Mouse (Mus musculus) MEL (cell line): ENCODE measurements around the gene Pgpep1. TPM values are rescaled to one million over a fixed set of nuclear protein-coding genes. Genes with fewer than 3 reads are reported as not detected.

Experiments used
- DNase-seq: peaks from one replicate; pipeline ENCODE4 v3.0.0; 2011; ENCODE audit warnings: low read depth, low spot score
- H3K27ac ChIP-seq: 2 replicates; pipeline ENCODE4 v1.5.1; 2012; ENCODE audit warnings: low read depth, mild to moderate bottlenecking, control low read depth, low read length, moderate library complexity; ENCODE audit not compliant: control insufficient read depth
- H3K27me3 ChIP-seq, 2 experiments: fragments of 150-350 bp in 1 of 2; sonication (generic) in 1 of 2; 2 replicates each; pipeline ENCODE4 v1.6.1; 2012; ENCODE audit warnings: low read length in 2 of 2, mild to moderate bottlenecking in 2 of 2, improper control_type of control experiment in 1 of 2, moderate library complexity in 1 of 2; ENCODE audit not compliant: insufficient read depth in 2 of 2, control insufficient read depth in 1 of 2
- H3K36me3 ChIP-seq, 2 experiments: 2 replicates each; pipeline ENCODE4 v1.6.1; 2012 to 2014; ENCODE audit warnings: low read length in 2 of 2, improper control_type of control experiment in 1 of 2, inconsistent platforms in 1 of 2, mild to moderate bottlenecking in 1 of 2; ENCODE audit not compliant: insufficient read depth in 2 of 2, control insufficient read depth in 1 of 2
- H3K4me1 ChIP-seq, 2 experiments: fragments of 150-350 bp in 1 of 2; sonication (generic) in 1 of 2; 2 replicates each; pipeline ENCODE4 v1.6.1; 2012; ENCODE audit warnings: low read length in 2 of 2, improper control_type of control experiment in 1 of 2, mild to moderate bottlenecking in 1 of 2; ENCODE audit not compliant: insufficient read depth in 2 of 2, control insufficient read depth in 1 of 2
- H3K4me3 ChIP-seq, 2 experiments: fragments of 150-350 bp in 1 of 2; sonication (generic) in 1 of 2; 2 replicates each; pipeline ENCODE4 v1.5.1; 2012; ENCODE audit warnings: low read depth in 2 of 2, low read length in 2 of 2, mild to moderate bottlenecking in 2 of 2, moderate library complexity in 2 of 2, control low read depth in 1 of 2, improper control_type of control experiment in 1 of 2; ENCODE audit not compliant: control insufficient read depth in 1 of 2, insufficient read depth in 1 of 2
- H3K79me2 ChIP-seq: 2 replicates; pipeline ENCODE4 v1.6.1; 2012; ENCODE audit warnings: mild to moderate bottlenecking, low read length, moderate library complexity; ENCODE audit not compliant: control insufficient read depth, poor library complexity, insufficient read depth
- H3K9ac ChIP-seq: 2 replicates; pipeline ENCODE4 v1.6.1; 2012; ENCODE audit warnings: low read depth, mild to moderate bottlenecking, control low read depth, low read length, moderate library complexity; ENCODE audit not compliant: control insufficient read depth, poor library complexity, severe bottlenecking
- H3K9me3 ChIP-seq: fragments of 150-350 bp; sonication (generic); replicated peaks from 2 replicates; pipeline ENCODE4 v1.6.1; 2012; ENCODE audit warnings: mild to moderate bottlenecking, low read length, improper control_type of control experiment, moderate library complexity; ENCODE audit not compliant: insufficient read depth
- BHLHE40 ChIP-seq: IDR thresholded peaks from 2 replicates; pipeline ENCODE4 v1.6.1; 2012; ENCODE audit warnings: low read depth, mild to moderate bottlenecking, inconsistent platforms, low read length, improper control_type of control experiment, borderline replicate concordance
- CHD1 ChIP-seq: IDR thresholded peaks from 2 replicates; pipeline ENCODE4 v1.6.1; 2012; ENCODE audit warnings: low read depth, mild to moderate bottlenecking, inconsistent platforms, low read length, improper control_type of control experiment
- CTCF ChIP-seq, 3 experiments: IDR thresholded peaks in 2 of 3; conservative IDR thresholded peaks in 1 of 3; 2 replicates each; pipeline ENCODE4 v1.5.1; 2011 to 2012; ENCODE audit warnings: low read length in 3 of 3, low read depth in 2 of 3, mild to moderate bottlenecking in 2 of 3, improper control_type of control experiment in 1 of 3, inconsistent platforms in 1 of 3, mixed read lengths in 1 of 3, moderate library complexity in 1 of 3; ENCODE audit not compliant: control insufficient read depth in 1 of 3, insufficient read depth in 1 of 3, poor library complexity in 1 of 3, severe bottlenecking in 1 of 3
- EP300 ChIP-seq, 2 experiments: IDR thresholded peaks; 2 replicates each; pipeline ENCODE4 v1.6.1; 2011; ENCODE audit warnings: improper control_type of control experiment in 2 of 2, low read length in 2 of 2, low read depth in 1 of 2, mild to moderate bottlenecking in 1 of 2
- GATA1 ChIP-seq: IDR thresholded peaks from 2 replicates; pipeline ENCODE4 v1.6.1; 2011; ENCODE audit warnings: low read depth, low read length, improper control_type of control experiment
- JUND ChIP-seq: IDR thresholded peaks from 2 replicates; pipeline ENCODE4 v1.6.1; 2011; ENCODE audit warnings: low read depth, mild to moderate bottlenecking, improper control_type of control experiment, low read length
- MAFK ChIP-seq: IDR thresholded peaks from 2 replicates; pipeline ENCODE4 v1.6.1; 2011; ENCODE audit warnings: low read depth, mild to moderate bottlenecking, low read length, improper control_type of control experiment, borderline replicate concordance
- MAX ChIP-seq: IDR thresholded peaks from 2 replicates; pipeline ENCODE4 v1.6.1; 2011; ENCODE audit warnings: low read length, improper control_type of control experiment
- MAZ ChIP-seq: IDR thresholded peaks from 2 replicates; pipeline ENCODE4 v1.6.1; 2012; ENCODE audit warnings: low read depth, mild to moderate bottlenecking, inconsistent platforms, low read length, improper control_type of control experiment
- MXI1 ChIP-seq: IDR thresholded peaks from 2 replicates; pipeline ENCODE4 v1.6.1; 2011; ENCODE audit warnings: mild to moderate bottlenecking, low read depth, low read length, improper control_type of control experiment
- MYB ChIP-seq: IDR thresholded peaks from 2 replicates; pipeline ENCODE4 v1.6.1; 2011; ENCODE audit warnings: mild to moderate bottlenecking, low read depth, low read length, improper control_type of control experiment
- MYC ChIP-seq: IDR thresholded peaks from 2 replicates; pipeline ENCODE4 v1.6.1; 2011; ENCODE audit warnings: low read depth, mild to moderate bottlenecking, low read length, improper control_type of control experiment, moderate library complexity
- NELFE ChIP-seq: IDR thresholded peaks from 2 replicates; pipeline ENCODE4 v1.6.1; 2011; ENCODE audit warnings: low read depth, low read length, improper control_type of control experiment
- NRF1 ChIP-seq: IDR thresholded peaks from 2 replicates; pipeline ENCODE4 v1.6.1; 2014; ENCODE audit warnings: low read depth, mild to moderate bottlenecking, inconsistent platforms, low read length, improper control_type of control experiment, moderate library complexity; ENCODE audit not compliant: poor library complexity, insufficient read depth, severe bottlenecking
- POLR2AphosphoS2 ChIP-seq: IDR thresholded peaks from 2 replicates; pipeline ENCODE4 v1.6.1; 2011; ENCODE audit warnings: low read length, improper control_type of control experiment
- POLR2AphosphoS5 ChIP-seq: IDR thresholded peaks from 2 replicates; pipeline ENCODE4 v1.6.1; 2012; ENCODE audit warnings: low read depth, borderline replicate concordance, mild to moderate bottlenecking, inconsistent platforms, low read length, moderate library complexity, mixed read lengths
- RAD21 ChIP-seq: IDR thresholded peaks from 2 replicates; pipeline ENCODE4 v1.6.1; 2011; ENCODE audit warnings: mild to moderate bottlenecking, low read depth, low read length, improper control_type of control experiment
- RCOR1 ChIP-seq: IDR thresholded peaks from 2 replicates; pipeline ENCODE4 v1.6.1; 2012; ENCODE audit warnings: low read depth, mild to moderate bottlenecking, inconsistent platforms, low read length, improper control_type of control experiment
- SIN3A ChIP-seq: IDR thresholded peaks from 2 replicates; pipeline ENCODE4 v1.6.1; 2012; ENCODE audit warnings: low read length, improper control_type of control experiment, inconsistent platforms
- TAL1 ChIP-seq: IDR thresholded peaks from 2 replicates; pipeline ENCODE4 v1.6.1; 2012; ENCODE audit warnings: mild to moderate bottlenecking, inconsistent platforms, low read length, moderate library complexity, mixed read lengths
- TBP ChIP-seq: IDR thresholded peaks from 2 replicates; pipeline ENCODE4 v1.8.0; 2011; ENCODE audit warnings: low read depth, low read length, improper control_type of control experiment
- TCF12 ChIP-seq: IDR thresholded peaks from 2 replicates; pipeline ENCODE4 v1.6.1; 2014; ENCODE audit warnings: low read depth, mild to moderate bottlenecking, inconsistent platforms, low read length, improper control_type of control experiment, moderate library complexity
- UBTF ChIP-seq: IDR thresholded peaks from 2 replicates; pipeline ENCODE4 v1.6.1; 2012; ENCODE audit warnings: low read depth, mild to moderate bottlenecking, inconsistent platforms, low read length, improper control_type of control experiment, moderate library complexity, borderline replicate concordance; ENCODE audit not compliant: insufficient read depth
- USF1 ChIP-seq: IDR thresholded peaks from 2 replicates; pipeline ENCODE4 v1.6.1; 2014; ENCODE audit warnings: low read depth, mild to moderate bottlenecking, inconsistent platforms, low read length, improper control_type of control experiment, moderate library complexity
- USF2 ChIP-seq, 2 experiments: IDR thresholded peaks; 2 replicates each; pipeline ENCODE4 v1.6.1; 2011 to 2012; ENCODE audit warnings: improper control_type of control experiment in 2 of 2, low read length in 2 of 2, borderline replicate concordance in 1 of 2, inconsistent platforms in 1 of 2, low read depth in 1 of 2, mild to moderate bottlenecking in 1 of 2; ENCODE audit not compliant: insufficient read depth in 1 of 2
- ZC3H11A ChIP-seq: IDR thresholded peaks from 2 replicates; pipeline ENCODE4 v1.6.1; 2012; ENCODE audit warnings: low read depth, mild to moderate bottlenecking, inconsistent platforms, low read length, improper control_type of control experiment
- ZKSCAN1 ChIP-seq: IDR thresholded peaks from 2 replicates; pipeline ENCODE4 v1.6.1; 2012; ENCODE audit warnings: low read depth, mild to moderate bottlenecking, inconsistent platforms, low read length, improper control_type of control experiment, moderate library complexity
- ZMIZ1 ChIP-seq: IDR thresholded peaks from 2 replicates; pipeline ENCODE4 v1.6.1; 2012; ENCODE audit warnings: low read depth, mild to moderate bottlenecking, inconsistent platforms, low read length, improper control_type of control experiment, moderate library complexity
- ZNF384 ChIP-seq: IDR thresholded peaks from 2 replicates; pipeline ENCODE4 v1.6.1; 2012; ENCODE audit warnings: low read depth, mild to moderate bottlenecking, inconsistent platforms, low read length, improper control_type of control experiment
- polyA plus RNA-seq, 2 experiments: library from polyadenylated mRNA; stranded (reverse) in 1 of 2; unstranded in 1 of 2; fragments of >175 nt in 1 of 2; fragments of >200 nt in 1 of 2; gene quantifications; 2 replicates each; pipeline versions ENCODE4 v1.2.1 to v1.2.4; 2012; ENCODE audit warnings: low replicate concordance in 2 of 2, low read depth in 1 of 2; ENCODE audit not compliant: insufficient read length in 2 of 2, insufficient read depth in 1 of 2, missing spikeins in 1 of 2
- total RNA-seq: library from RNA; depleted of rRNA; stranded (reverse); fragments of 300-350 nt; gene quantifications from 2 replicates; pipeline ENCODE4 v1.2.3, GENCODE M21; 2012

The Pgpep1 gene
- total and polyA plus RNA-seq, 3 experiments = 12.6 to 19.5 TPM; not detected in 1

DNA sequence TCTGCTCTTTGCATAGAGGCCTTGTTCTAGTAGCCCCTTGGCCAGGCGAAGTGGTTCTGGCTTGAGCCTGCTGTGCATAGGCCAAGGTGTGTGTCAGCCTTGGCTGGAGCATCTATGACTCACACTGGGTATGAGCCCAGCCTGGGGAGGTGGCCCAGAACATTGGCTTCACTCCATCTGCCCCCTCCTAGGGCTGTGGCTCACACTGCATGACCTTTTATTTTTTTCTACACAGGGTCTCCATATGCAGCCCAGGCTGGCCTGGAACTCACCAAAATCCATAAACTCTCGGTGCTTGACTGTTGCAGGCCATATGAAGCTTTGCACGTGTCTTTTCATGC is 42.6 kb upstream of the Pgpep1 start:
- H3K9ac ChIP-seq = no peak overlapping the region
- no peaks in the 10 kb centered on the region for H3K27me3 ChIP-seq
- TF ChIP-seq BHLHE40 (no peak), RAD21 (no peak), CHD1 (no peak), POLR2AphosphoS5 (no peak), NRF1 (no peak), GATA1 (no peak), ZC3H11A (no peak), TAL1 (no peak), ZNF384 (no peak), USF2 (IDR thresholded peaks at IDR 0.05; ENCODE audit: borderline replicate concordance in 1 of 2, insufficient read depth in 1 of 2, low read depth in 1 of 2, low read length in 2 of 2) (no peak), USF1 (no peak), NELFE (no peak), RCOR1 (no peak), ZMIZ1 (no peak), MAFK (no peak), MYC (no peak), ZKSCAN1 (no peak), MAZ (no peak), JUND (no peak)
- H3K4me3 ChIP-seq = no peak overlapping the region
- H3K36me3 ChIP-seq = no peaks in the 10 kb centered on the region
- no peak overlapping the region for H3K27ac ChIP-seq
- peaks cover 11% of the 10 kb centered on the region; the same call in 1 of the 2 replicates for H3K79me2 ChIP-seq
- H3K4me1 ChIP-seq = peaks cover 2 to 3% of the 10 kb centered on the region in 2 experiments
- no peaks in the 10 kb centered on the region for H3K9me3 ChIP-seq
- DNase-seq = no peak

GRCm38 (mm10) chr8:70701982-70702841 is 42.0 kb upstream of the Pgpep1 start:
- no peak overlapping the region for H3K9ac ChIP-seq
- peaks cover 3 to 6% of the 10 kb centered on the region in 2 experiments for H3K4me1 ChIP-seq
- no peak for DNase-seq
- H3K9me3 ChIP-seq = no peaks in the 10 kb centered on the region
- no peaks in the 10 kb centered on the region; a peak in 1 of 4 replicates for H3K36me3 ChIP-seq
- H3K4me3 ChIP-seq = no peak overlapping the region
- TF ChIP-seq RAD21 (no peak), BHLHE40 (no peak), JUND (no peak), NRF1 (no peak), RCOR1 (no peak), MAX (no peak), MXI1 (no peak), CTCF (IDR thresholded peaks at IDR 0.05 in 2 of 3, conservative IDR thresholded peaks at IDR 0.05 in 1 of 3; ENCODE audit: control insufficient read depth in 1 of 3, insufficient read depth in 1 of 3, low read depth in 2 of 3, low read length in 3 of 3, poor library complexity in 1 of 3, severe bottlenecking in 1 of 3) (no peak), UBTF (no peak), USF2 (IDR thresholded peaks at IDR 0.05; ENCODE audit: borderline replicate concordance in 1 of 2, insufficient read depth in 1 of 2, low read depth in 1 of 2, low read length in 2 of 2) (no peak), TBP (no peak), EP300 (IDR thresholded peaks at IDR 0.05; ENCODE audit: low read depth in 1 of 2, low read length in 2 of 2) (no peak), ZKSCAN1 (no peak), TCF12 (no peak), POLR2AphosphoS2 (no peak), MYB (no peak), SIN3A (no peak)
- TF ChIP-seq, all 39 proteins: peak for 0
- H3K27me3 ChIP-seq = no peaks in the 10 kb centered on the region
- no peak overlapping the region for H3K27ac ChIP-seq
- H3K79me2 ChIP-seq = peaks cover 11% of the 10 kb centered on the region; the same call in 1 of the 2 replicates
